Mouse (Mus musculus) gastrocnemius, postnatal 14 days (tissue): ENCODE measurements around the gene Sh3d21. TPM values are rescaled to one million over a fixed set of nuclear protein-coding genes. Genes with fewer than 3 reads are reported as not detected.

Source experiments
- DNase-seq: peaks from one replicate; pipeline ENCODE4 v3.0.0; 2021; ENCODE audit warnings: mixed read lengths
- intact Hi-C: fragments of 180-260 bp; cut with DNase I; formaldehyde crosslinking; loops from one replicate; pipeline ENCODE4 v1.15.1; 2025; ENCODE audit warnings: low total_unique reads
- total RNA-seq, 2 experiments: library from RNA; stranded (reverse); gene quantifications; 2 replicates each; pipeline ENCODE4 v1.2.3; 2021

Gene Sh3d21
- total RNA-seq, 2 experiments from 2014 or later: 1.1 to 1.2 TPM

DNA sequence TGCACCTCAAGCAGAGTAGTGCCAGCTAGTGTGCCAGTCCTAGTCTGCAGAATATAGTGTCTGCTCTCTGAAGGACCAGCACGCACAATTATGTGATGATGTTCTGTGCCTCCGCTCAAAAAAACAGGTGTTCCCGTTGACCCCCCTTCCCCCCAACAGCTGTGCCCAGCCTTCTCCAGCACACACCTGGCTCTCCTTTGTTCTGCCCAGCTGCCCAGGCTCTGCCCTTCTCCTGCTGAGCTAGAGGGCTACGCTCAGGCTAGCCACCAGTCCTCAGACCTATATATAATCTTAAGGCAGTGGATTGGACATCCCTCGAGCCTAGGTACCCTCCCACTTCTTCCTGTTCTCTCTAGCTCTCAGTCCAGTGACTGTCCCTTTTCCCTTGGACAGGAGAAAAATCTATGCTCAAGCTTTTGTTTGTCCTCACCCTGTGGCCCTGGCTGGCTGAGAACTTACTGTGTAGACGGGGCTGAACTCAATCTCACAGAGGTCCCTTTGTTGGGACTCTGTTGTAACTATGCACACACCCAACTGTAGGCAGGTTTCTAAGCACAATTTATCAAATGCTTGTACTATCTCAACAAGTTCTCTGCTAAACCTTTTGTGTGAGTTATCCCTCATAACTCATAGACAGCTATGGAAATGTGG lies 47.3 kb downstream of the Sh3d21 start:
- intact Hi-C loops: loop anchor here (5.0 kb wide), 1 partner anchor 34 kb away; no protein-coding TSS in a partner anchor
- no peak for DNase-seq

DNA sequence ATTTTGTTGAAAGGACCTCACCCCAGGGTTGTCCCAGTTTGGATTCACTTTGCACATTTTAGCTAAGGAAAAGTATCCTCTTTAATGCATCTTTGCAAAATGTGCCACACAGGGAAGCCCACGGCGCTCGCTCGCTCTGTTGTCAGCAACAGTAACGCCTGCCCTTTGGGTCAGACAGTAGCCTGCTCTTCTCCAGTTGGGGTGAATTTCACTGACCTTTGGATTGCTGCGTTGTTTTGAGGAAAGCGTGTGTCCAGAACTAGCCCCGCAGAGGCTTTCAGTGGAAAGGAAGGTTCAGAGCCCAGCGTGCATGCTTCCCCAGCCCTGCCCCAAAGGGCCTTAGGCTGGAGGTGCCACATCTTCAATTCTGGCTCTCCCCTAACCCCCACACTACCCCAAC lies 47.9 kb downstream of the Sh3d21 start:
- no peak for DNase-seq
- intact Hi-C loops: loop anchor here (5.0 kb wide), 1 partner anchor 33 kb away; no protein-coding TSS in a partner anchor

DNA sequence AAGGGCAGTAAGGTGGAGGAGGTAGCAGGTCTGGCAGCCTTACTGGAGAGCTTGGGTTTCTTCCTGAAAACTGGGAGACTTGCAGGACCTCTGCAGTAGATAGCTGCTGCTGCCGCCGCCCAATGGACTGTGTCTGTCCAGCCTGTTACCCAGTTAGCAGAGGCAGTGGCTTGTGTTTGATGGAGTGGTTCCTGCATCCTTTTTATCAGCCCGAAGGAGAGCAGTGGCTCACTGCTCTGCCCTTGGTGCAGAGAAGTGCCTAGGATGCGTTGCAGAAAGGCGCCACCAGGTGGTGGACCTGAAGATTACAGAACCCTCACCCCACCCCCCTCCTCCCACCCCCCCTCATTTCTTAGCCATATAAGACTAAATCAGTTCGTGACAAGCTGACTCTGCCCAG lies 49.3 kb downstream of the Sh3d21 start:
- intact Hi-C loops: no loop called here
- DNase-seq: peak; percentile 79

DNA sequence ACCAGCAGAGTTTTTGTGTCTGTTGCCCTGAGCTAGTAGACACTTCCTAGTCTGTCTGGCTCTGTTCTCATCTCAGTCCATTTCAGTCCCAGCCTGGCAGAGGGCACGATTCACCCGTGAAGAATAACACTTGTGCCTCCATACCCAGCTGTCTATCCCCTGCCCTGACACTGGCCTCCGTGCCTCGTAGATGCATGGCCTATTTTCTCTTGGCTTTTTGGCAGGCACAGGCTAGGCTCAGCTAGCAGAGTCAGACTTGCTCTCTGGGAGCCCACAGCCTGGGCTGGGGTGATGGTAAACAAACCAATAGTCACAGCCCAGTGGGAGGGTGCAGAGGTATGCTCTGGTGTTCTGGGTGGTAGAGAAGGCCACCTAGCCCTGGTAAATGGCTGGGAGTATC lies 50.0 kb downstream of the Sh3d21 start:
- DNase-seq: peak; percentile 51

DNA sequence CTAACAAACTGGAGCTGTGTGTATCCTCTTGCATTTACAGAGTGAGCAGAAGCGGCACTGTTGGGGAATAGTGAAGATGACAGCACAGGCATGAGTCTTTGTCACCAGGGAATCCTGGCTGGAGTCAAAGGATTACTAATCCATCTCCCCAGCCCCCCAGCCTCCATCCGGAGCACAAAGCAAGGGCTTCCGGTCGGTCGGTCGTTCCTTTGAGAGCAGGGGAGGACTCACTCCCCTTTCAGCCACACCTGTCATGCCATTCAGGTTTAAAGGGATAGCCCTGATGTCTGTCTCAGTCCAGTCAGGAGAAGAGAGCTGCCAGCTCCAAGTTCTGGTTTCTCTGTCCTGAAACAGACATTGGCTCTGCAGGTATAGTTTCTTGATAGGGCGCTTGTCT lies 52.1 kb downstream of the Sh3d21 start:
- intact Hi-C loops: no loop called here

More for the DNA sequence above, 50.0 kb downstream of the Sh3d21 start:
- intact Hi-C loops: no loop called here

DNA sequence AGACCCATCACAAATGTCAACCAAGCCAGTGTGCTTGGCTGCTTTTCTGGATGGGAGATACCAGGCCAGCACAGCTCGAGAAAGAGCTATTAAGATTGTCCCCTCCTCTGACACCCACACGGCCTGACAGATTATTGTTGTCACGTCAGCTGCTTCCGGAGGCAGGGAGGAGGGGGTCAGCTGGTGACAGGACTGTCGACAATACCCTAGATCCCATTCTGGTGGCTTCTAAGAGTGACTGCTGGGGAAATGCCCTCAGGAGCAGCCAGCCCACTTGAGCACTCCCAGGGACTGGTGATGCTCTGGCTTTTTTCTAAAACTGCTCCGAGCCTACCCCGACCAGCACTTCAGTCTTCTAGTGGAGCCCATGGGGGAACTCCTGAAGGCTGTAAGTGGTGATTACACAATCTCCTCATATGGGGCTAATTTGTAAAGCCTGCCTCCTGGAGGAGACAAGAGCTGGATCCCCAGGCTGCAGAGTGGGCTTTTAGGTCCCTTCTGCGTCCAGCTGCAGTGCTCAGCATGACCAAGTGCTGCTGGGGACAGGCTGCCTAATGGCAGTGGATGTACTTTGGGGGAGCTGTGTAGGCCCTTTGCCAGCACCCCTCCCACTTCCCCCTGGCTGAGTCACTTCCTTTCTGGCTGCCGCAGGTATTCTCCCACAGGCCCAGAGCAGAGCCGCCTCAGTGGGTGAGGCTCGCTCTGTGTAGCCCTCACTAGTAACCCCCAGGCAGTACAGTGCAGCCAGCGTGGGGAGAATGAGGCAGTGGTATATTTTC lies 52.7 kb downstream of the Sh3d21 start:
- intact Hi-C loops: no loop called here
- DNase-seq: peak; percentile 85

More for the DNA sequence above, 52.1 kb downstream of the Sh3d21 start:
- peak; percentile 46 for DNase-seq

DNA sequence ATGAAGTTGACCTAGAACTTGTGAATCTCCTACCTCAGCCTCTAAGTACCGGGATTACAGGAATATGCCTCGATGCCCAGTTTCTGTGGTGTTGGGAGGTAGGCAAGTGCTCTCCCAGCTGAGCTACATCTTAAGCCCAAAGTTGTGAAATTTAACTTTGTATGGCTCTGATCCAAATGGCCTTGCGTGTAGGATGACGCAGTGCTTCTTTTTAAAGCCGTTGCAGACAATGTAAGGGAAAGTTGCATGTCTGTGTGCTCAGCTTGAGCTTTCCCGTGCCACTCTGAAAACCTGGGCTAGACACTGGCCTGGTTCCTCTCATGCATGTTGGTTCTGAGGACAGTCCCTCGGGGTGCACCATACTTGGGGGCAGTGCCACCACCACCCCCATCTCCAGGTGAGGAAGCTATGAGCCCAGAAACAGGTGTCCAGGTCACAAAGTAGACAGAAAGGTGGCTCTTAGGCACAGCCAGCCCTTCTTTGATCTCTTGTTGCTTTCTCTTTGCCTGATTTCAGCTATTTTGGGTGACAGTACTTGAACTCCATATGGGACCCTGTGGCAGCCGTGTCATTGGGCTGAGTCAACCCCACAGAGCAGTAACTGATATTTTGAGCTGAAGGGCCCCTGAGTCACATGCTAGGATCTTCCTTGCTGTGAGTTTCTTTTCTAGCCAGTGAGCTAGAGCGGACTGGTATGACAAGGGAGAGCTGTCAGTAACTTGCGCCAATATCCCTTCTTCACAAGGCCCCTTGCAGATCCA lies 53.5 kb downstream of the Sh3d21 start:
- intact Hi-C loops: no loop called here
- DNase-seq: no peak

DNA sequence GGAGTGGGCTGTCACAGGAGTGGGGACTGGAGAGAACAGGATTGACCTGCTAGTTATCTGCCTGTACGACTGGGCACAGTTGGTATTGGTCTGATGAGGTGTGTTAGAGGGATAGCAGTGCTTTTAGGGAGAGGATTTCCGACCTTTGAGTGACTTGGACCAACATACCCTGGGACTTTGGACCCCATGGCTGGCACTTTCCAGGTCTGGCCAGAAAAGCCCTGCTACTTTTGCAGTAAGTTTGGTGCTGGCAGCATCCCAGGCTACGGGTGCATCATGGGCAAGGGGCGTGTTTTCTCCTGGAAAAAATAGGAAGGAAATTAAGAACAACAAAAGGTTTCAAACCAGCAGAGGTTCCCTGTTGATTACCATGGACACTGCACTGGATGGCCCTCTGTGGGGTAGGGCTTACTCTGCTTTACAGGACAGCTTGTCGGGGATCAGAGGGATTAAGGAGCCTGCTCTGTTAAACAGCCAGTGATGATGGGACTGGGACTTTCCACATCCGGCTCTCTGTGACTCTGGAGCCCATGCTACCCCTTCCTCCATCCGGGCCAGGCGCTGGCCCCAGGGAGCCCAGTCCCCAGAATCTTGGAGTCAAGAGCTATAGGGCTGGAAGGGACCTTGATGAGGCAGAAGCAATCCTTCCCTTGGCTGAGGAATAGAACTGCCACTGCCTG lies 55.1 kb downstream of the Sh3d21 start:
- DNase-seq: no peak
- intact Hi-C loops: no loop called here

DNA sequence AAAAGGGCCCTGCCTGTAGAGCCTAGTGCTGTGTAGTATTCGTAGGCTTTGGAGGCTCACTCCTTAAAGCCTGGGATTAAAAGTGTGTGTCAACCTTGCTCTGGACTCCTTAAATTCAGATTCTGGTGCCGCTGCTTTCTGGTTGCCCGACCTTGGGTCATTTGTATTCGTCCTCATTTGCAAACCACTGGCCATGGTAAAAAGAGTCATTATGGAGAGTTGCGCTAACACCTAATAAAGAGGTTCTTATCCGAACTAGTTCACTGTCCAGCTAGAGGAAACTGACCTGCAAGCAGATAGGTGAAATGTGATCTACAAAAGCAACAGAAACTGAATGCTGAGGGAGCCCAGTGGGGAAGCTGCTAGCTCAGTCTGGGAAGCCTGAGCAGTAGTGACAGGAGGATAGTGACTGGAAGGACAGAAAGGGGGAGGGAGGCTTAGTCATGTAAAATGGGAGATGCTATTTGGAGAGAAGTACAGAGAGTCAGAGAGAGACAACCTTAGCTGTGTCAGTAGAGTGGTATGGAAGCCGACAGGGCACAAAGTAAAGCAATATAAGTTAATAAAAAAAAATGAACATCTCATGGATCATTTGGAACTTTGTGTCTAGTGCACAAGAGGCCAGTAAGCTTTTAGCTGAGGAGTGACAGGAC lies 58.0 kb downstream of the Sh3d21 start:
- DNase-seq: no peak

DNA sequence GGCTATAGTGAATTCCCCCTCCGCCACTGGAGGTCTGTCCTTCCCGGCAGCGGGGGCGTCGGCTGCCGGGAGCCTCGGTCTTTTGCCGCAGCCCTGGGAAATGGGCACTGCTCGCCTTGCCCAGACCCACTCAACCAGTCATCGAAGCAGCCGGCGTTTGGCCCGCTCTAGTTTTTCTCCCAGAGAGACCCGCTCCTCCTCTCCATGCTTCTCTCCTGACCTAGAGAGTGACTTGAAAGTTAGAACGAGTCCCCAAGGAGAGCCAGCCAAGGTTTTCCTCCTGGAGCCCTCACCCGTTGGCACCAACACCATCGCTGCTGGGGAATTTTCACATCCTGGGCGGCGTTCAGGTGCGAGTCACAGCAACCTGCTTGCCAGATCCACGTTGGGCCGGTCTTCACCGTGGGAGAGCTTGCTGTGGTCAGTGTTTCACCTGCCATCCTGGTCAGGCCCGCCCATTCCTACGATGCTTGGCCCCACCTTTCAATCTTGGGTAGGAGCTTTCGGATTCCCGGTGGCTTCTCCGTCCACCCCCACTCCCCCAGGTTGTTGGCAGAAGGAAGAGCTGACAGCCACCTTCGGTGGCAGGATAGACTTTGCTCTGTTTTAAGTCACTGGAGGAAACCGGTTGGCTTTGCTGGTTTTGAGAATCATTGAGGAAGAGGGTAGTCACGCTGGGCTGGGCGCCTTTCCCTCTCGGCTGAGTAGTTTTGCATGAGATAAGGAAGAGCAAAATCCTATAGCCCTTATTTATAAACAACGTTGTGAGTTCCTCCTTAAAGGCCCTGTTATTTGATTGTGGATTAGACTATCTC lies 58.8 kb downstream of the Sh3d21 start:
- peak; percentile 32 for DNase-seq
- intact Hi-C loops: no loop called here

More for the DNA sequence above, 58.0 kb downstream of the Sh3d21 start:
- intact Hi-C loops: no loop called here

DNA sequence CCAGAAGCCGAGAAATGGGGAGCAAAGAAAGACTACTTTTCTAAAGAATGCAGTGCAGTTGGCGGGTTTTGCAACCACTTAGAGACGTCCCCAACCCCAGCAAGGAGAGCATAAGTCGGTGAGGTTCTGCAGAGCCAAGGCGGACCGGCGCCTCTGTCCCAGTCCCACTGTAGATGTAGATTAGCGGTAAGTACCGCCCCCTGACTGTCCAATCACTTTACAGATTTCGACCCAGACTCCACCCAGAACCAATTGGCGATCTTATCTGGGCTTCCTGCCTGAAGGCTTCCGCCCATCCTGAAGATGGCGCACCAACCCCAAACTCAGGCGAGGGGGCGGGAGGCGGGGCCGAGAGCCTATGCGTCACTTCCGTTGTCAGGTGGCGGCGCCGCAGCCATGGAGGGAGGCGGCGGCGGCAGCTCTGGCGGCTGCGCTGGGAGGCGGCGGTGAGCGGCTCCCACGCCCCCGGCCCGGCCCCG lies 59.7 kb downstream of the Sh3d21 start, which contains the start of gene Stk40:
Gene Stk40, plus strand, starts transcription at position 368 of the 479 bp plus-strand sequence.
- intact Hi-C loops: no loop called here
- peak; percentile 96 for DNase-seq

DNA sequence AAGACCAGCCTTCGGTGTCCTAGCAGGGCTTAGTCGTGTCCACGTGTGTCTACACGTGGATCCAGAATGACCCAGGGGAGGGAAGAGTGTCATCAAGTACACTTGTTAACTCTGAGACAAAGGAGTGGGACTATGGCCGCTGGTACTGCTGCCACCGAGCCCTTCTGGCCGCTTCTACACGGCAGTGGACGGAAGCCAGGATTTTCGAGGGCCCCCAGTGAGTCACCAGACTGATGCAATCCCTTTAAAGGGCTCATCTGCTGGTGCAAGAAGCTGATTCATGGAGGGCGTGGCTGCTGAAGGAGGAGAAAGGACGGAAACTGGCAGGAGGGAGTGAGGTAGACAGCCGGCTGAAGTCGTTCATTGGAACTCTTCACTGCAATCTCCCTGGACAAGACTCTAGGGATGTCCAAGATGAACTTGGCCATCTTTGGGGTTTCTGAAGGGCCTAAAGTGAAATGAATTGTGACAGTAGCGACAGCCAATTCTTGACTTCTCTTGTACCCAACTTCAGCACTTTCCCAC lies 60.2 kb downstream of the Sh3d21 start:
- DNase-seq: peak; percentile 90
- intact Hi-C loops: no loop called here

DNA sequence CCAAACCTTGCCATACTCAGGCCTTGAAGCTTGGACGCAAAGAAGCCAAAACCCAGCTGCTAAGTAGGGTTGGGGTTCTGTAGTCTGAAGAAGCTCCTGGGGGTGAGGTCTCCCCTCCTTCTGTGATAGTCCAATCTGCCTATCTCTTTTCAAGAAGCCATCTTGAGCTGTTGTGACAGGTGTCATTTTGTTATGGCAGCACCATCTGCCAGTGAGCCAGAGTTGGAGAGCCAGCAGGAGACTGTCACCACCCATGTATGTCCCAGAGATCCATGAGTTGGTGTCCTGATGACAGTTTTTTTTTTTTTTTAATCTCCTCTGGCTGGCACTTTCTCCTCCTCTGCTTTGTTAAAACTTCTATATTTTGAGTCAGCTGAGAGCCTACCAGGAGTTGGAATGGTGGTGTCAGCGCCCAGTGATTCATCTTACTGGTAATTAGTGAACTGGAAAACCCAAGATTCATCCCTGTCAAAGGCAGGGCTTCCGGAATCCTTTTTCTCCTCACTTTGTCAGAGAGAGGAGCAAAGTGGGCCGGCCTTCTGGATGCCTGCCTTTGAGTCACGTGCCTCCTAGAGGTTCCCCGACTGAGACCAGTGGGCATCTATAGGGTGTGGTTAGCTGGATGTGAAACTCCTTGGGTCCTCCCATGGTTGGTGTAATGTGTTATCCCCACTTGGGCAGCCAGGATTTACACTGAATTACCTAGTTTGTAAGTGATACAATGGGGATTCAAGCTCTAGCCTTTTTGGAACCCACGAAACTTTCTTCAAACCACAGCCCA lies 61.0 kb downstream of the Sh3d21 start:
- intact Hi-C loops: no loop called here
- no peak for DNase-seq

DNA sequence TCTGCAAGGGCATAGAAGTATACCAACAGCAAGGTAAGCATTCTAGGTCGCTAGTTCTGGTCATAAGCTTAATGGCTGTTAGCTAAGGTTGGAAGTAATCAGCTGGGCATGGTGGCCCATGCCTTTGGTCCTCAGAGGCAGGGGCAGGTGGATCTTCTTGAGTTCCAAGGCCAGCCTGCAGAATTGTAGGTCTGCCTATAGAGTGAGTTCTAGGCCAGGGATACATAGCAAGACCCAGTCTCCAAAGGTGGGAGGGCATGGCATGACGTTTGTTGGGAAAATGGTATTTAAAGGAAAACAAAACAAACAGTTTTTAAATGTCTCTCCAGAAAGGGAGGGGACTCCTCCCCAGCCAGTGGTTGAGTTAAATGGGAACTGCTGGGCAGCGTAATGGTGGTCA lies 62.5 kb downstream of the Sh3d21 start:
- no peak for DNase-seq
- intact Hi-C loops: no loop called here
